Mouse (Mus musculus): ENCODE data around the gene S1pr2. TPM values are rescaled to one million over a fixed set of nuclear protein-coding genes. Genes with fewer than 3 reads are reported as not detected.
A peak's percentile ranks its signal among the peaks of the same experiment; 100 is the strongest.
"Not testable (repeated sequence)": the region's sequence is repeated elsewhere in the genome, so short reads cannot be mapped to it uniquely, and the experiment has no call there.

The S1pr2 gene
- polyA plus RNA-seq (2012; rRNA removed), result 11.6 and 11.7 TPM in 2 replicates

DNA sequence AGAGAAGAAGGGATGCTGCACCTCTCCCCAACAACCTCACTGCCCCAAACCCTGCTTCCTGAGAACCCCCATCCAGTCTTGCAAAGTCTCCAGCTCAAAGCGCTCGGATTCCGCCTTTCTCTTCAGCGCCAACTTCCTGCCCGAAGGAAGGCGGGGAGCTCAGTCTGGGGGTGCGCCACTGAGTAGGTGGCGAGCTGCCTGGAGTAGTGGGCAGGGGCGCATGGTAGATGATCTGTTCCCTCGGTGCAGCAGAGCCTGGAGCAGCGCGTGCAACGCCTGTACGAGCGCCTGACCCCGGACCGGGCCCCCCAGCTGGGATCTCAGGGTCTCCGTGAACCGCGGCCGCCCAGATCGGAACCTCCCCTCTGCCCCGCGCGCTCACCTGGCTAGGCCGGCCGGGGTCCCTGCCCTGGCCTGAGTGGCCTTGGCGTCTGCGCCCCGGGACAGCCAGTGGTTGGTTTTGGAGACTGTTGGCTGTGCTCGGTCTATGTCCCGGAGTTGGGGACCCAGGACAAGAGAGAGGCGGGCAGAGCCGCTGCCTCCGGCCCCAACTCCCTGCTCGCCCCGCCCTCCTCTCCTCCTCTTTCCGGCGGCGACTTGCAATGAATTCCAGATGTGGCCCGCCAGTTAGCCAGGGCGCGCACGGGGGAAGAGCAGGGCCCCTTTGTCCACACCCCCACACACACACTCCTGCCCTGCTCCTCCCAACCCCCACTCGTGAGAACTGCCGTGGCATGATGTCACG lies at the start of gene S1pr2:
S1pr2 (minus strand) TSS at position 566 of the 745 bp plus-strand sequence.
- DNase-seq (ENCODE audit: low spot score), result peak; percentile 62

DNA sequence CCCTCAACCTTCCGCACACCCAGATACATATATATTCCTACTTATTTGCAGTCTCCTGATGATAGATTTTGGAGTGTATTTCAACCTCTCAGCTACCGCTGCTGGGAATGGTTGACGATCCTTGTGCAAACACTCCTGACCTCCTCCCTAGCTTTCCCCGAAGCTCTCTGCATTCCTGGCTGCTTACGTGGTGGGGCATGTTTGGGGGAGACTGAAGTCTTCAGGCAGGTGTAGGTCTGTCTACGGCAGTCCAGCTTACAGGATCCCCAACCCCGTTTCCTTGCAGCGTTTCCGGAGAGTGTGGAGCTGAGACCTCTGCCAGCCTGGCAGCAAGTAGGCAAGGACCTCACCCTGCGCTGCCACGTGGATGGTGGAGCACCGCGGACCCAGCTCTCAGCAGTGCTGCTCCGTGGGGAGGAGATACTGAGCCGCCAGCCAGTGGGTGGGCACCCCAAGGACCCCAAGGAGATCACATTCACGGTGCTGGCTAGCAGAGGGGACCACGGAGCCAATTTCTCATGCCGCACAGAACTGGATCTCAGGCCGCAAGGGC lies 48.8 kb upstream of the S1pr2 start:
- DNase-seq (ENCODE audit: low spot score), result no peak

DNA sequence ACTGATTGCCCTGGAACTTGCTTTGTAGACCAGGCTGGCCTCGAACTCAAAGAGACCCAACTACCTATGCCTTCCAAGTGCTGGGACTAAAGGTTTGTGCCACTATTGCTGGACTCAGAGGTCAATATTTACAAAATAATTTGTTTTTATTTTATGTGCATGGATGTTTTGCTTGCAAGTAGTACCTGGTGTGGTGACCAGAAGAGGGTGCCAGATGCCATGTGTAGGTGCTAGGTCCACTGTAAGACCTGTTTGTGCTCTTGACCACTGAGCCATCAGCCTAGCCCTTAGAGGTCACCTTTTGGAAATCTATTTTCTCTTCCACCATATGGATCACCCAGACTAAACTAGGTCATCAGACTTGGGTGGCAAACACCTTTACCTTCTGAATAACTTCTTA lies 46.1 kb upstream of the S1pr2 start:
- DNase-seq (ENCODE audit: low spot score), result no peak

DNA sequence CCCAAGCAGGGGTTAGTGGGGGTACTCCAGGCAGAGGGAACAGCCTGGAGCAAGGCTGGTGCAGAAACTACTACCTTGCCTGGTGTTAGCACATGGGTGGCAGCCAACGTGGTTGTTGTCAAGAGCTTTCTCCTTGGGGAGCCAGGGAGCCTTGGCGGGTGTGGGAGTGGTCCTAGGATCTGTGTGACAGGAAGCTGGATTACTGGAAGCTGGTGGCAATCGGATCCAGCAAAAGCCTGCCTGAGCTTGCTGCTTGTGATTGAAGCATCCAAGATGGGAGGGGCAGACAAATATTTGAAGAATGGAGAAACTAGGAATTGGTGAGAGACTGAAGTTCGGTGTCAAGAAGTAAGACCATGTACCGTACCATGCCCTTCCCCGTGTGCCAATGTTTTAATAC lies 45.7 kb upstream of the S1pr2 start:
- no peak for DNase-seq (ENCODE audit: low spot score)

DNA sequence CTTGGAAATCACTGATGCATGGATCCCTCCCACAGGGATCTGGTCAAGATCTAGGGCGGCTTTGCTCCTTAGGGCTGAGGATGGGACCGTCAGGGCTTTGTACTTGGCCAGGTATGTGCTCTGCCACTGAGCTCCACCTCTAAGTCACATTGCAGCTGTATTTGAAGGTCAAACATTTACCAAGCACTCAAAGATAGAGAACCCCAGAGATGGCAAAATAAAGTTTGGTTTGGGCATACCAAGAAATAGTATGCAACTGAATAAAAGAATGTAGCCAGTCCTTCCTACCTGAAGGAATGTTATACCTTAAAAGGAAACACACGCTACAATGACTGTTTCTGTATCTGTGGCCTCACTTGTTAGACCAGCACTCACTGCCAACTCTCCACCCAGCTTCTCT lies 44.8 kb upstream of the S1pr2 start:
- no peak for DNase-seq (ENCODE audit: low spot score)

DNA sequence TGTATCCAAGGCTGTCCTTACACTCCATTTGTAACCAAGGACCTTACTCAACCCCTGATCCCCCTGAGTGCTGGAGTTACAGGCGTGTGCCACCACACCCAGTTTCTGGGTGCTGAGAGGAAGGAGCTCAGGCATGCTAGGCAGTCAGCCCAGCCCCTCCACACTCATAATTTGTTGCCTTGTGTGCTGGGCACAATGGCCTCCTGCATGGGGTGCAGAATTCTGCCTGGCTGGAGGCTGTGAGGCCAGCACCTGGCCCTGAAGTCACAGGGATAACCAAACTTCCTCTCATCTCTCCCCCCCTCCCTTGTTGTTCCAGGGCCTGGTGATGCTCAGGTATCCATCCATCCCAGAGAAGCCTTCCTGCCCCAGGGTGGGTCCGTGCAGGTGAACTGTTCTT lies 42.0 kb upstream of the S1pr2 start:
- no peak for DNase-seq (ENCODE audit: low spot score)

DNA sequence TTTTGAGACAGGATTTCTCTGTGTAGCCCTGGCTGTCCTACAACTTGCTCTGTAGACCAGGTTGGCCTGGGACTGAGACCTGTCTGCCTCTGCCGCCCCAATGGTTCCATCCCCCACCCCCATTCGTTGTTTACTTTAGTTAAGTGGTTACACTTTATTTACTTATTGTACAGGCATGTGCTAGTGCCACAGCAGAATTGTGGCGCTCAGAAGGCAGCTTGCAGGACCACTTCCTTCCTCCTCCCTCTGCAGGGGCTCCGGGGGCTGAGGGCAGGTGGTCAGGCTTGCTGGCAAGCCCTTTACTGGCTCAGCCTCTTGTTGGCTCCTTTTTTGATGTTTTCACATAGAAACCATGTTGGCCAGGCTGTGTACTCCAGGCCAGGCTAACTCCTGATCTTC lies 40.6 kb upstream of the S1pr2 start:
- DNase-seq (ENCODE audit: low spot score), result no peak

DNA sequence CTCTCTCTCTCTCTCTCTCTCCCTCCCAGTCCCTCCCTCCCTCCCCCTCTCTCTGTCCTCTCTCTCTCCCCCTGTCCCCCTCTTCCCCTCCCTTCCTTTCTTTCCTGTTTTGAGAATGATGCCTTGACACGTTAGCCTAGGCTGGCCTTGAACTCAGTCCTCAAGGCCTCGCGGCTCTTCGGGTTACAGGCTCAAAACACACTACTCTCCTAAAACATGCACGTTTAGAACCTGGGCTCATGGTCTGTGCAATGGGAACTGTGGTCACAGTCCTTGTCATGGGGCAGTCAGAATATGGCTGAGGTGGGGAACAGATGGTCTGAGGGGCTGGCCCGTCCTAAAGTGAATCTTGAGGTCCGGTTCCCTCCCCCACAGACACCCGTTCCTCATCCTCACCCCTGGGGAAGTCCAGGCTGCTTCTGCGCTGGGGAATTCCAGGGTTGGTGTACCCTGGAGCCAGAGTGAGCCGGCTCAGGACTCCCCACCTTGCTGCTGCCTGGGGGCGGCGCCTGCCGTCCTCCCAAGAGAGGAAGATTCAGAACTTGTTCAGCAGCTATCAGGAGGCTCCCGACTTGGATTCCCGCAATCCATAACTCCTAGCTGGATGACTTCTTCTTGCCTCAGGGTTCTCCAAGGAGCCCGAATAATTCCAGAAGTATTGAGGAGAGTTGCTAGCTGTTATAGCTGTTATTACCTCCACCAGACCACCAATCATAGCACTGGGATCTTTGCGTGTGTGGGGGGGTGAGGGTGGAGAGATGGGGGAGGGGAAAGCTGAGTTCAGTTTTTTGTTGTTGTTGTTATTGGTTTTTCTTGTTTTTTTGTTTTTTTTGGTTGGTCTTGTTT lies 40.0 kb upstream of the S1pr2 start:
- no peak for DNase-seq (ENCODE audit: low spot score)

DNA sequence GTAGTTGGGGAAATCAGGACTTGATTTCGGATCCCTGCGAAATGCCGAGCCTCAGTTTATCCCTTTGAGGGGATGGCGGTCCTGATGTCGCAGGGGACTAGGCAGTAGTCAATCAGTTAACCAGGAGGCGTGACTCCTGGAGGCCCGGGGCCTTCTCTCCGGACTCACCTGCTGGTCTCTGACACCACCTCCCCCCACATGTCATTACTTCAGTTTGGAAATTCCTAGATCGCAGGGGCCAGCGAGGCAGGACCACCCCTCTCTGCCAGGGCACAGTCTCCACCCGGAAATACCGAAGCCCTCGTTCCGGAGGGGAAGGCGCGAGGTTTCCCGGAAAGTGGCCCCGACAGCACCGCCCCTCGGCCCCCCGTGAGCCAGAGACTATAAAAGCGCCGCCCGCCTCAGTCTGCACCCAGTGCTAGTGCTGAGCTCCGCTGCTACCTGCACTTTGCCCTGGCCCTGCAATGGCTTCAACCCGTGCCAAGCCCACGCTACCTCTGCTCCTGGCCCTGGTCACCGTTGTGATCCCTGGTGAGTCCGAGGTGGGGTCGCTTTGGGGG lies 39.1 kb upstream of the S1pr2 start, which contains the start of gene Icam1:
Icam1 (plus strand) TSS at position 415 of the 560 bp plus-strand sequence.
- no peak for DNase-seq (ENCODE audit: low spot score)

DNA sequence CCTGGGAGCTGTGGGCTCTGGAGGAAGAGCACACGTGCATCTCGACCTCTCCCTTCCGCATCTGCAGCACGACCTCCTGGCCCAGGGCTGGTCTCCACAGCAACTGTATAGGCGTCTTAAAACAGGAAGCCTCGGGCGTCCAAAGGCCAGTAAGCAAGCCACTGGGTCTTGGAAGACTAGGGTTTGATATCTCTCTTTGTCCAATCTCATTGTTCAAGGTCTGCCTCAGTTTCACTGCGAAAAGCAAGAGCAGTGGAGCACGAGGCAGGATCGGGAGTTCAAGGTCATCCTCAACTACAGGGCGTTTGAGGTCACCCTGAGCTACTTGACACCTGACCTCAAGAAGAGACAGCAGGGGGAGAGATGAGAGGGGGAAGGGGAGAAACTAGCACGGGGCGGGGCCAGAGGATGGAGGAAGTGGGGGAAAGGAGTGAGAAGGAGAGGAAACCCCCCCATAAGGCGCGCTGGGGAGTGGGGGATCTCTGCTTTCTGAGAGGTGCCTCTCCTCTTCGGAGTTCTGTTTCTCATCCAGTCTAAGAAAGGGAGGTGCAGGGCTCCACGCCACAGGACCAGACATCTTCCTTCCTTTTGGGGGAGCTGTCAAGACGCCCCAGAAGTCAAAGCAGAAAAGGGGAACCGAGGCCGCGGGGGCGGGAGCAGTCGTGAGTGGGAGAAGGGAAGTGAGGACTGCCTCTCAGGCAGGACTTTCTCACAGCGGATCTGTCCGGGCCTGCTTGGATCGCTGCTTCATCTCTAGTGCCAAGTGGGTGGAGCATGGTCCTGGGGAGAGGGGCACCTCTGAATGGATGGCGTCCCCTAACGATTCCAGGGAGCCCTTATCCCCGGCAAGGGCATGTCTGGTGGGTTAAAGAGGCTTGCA lies 38.4 kb upstream of the S1pr2 start:
- DNase-seq (ENCODE audit: low spot score), result no peak

DNA sequence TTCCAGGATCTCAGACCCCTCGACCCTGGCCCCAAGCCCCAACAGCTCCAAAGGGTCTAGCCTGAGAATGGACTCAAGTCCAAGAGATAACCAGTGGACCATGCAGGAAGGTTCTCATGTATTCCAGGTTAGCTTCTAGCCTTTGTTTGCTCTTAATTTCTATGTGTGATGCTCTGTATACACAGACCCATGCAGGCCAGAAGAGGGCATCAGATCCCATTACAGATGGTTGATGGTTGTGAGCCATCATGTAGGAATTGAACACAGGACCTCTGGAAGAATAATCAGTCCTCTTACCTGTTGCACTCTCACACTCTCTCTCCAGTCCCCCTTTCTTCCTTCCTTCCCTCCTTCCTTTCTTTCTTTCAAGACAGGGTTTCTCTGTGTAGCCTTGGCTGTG lies 35.8 kb upstream of the S1pr2 start:
- no peak for DNase-seq (ENCODE audit: low spot score)

DNA sequence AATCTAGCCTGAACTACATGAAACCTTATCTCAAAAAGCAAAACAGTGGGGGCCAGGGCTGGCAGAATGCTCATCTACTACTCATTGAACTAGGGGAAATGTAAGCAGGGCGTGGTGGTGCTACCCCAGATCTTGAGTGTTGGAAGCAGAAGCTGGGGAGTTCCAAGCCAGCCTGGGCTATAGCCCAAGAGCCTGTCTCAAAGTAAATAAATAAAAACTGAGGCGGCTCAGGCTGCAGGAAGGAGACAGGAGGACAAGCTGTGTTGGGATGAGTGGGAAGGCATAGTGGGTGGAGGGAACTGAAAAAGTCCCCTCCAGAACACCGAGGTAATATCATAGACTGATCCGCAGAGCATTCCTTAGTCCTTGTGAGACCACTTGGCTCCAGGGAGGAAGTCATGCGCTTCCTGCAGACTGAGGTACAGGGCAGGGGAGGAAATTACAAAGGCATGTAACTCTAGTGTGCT lies 35.3 kb upstream of the S1pr2 start:
- no peak for DNase-seq (ENCODE audit: low spot score)

DNA sequence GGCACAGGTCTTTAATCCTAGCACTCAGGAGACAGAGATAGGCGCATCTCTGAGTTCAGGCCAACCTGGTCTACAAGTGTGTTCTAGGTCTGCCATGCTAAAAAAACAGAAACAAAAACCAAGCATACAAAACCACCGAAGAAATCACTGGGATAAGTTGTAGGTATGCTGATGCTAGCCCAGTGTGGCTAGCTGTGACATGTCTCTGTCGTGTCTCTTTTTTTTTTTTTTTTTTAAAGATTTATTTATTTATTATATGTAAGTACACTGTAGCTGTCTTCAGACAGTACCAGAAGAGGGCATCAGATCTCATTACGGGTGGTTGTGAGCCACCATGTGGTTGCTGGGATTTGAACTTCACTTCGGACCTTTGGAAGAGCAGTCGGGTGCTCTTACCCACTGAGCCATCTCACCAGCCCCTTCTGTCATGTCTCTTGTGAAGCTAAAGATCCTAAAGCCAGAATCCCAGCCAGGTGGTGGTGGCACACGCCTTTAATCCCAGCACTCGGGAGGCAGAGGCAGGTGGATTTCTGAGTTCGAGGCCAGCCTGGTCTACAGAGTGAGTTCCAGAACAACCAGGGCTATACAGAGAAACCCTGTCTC lies 34.5 kb upstream of the S1pr2 start:
- DNase-seq (ENCODE audit: low spot score), result not testable (repeated sequence)

DNA sequence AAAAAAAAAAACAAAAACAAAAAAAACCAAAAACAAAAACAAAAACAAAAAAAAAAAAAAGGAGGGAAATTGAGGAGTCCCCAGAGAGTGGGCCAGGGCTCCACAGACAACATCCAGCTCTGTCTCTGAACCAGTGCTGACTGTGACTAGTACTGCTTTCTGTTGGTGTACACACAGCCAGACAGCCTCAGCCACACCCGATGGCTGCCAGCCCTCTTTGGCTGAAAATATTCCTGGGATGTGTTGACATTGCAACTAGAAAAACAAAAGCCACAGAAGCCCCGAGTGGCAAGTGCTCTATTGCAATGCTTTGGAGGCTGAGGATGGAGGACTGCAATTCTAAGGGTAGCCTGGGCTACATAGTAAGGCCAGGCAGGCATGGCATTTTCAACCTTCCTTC lies 33.8 kb upstream of the S1pr2 start:
- DNase-seq (ENCODE audit: low spot score), result no peak

DNA sequence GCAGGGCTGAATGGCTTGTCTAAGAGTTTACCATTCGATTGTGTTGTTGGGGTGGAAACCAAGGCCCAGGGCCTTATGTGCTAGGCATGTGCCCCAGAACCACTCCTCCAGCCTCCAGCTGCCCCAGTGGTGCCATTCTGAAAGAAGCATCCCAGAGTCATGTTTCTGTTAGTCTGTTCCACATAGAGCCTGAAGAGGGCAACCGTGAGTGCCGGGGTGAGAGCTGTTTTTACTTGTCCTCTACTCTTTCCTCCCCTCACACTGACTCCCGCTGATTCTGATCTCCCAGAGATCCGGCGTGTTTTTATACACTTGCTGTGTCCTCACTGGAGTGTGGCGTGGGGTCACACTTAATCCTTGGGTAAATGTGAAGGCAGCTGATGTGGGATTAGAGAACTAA lies 31.4 kb upstream of the S1pr2 start:
- no peak for DNase-seq (ENCODE audit: low spot score)

DNA sequence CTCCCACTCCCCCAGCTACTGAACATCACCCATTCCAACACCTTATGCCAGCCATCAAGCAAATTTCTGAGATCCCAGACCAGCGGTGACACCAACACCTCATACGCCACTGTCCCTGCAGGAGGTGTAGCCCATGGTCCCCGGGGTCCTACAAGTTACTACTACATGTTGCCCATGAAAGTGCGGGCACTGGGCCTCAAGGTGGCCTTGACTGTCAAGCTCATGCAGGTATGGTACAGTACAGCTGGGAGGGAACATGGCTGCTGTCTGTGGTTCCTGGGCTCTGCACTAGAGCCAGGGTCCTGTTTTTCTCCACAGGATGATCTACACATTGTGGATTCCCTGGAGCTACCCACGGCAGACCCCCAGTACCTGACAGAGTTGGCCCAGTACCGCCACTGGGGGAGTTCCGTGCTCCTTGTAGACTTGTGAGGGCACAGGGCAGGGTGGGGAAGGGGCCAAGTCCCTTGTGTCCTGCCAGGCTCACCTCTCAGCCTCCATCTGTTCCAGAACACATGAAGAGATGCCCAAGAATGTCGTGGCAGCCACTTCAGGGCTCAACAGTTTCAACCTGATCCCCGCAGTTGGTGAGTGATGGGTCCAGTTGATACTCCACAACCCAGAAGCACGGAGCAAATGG lies 30.9 kb upstream of the S1pr2 start:
- no peak for DNase-seq (ENCODE audit: low spot score)

DNA sequence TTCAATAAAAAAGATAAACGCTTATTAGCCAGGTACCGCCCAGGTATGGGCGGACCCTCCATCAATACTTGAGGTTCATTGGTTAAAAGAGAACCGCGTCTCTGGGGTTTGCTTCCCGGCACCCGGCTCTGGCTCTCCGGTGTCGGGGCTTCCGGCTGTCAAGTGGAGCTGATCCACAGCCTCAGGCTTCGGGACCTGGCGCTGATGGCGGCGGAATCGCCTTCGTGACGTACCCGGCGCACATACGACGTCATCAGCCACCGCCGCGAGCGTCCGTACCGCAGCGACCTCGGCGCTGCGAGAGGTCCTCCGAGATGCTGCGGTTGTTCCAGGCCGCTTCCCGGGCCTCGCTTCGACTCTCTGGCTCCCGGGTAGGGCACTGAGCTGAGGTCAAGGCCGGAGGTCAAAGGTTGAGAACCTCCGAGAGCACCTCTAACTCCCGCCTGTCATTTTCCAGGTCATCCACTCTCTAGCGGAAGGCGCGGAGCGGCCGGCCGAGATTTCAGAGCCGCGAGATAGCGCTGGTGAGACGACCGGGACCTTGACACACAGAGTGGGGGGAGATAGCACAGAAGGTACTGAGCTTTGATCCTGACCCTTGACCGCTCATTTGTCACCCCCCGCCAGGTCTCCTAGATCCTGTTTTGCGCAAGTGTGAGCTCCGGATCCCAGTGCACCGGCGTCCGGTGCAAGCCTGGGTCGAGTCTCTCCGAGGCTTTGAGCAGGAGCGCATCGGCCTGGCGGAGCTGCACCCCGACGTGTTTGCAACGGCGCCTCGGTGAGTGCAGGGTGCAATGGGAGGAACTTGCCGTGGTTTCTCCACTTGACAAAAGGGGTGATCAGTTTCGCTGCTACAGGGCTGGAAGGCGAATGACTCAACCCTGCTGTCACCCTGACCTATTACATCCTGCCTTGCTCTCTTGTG lies 26.3 kb upstream of the S1pr2 start, which contains the start of gene Mrpl4:
Mrpl4 (plus strand) TSS at position 112 of the 925 bp plus-strand sequence.
- DNase-seq (ENCODE audit: low spot score), result peak; percentile 76

DNA sequence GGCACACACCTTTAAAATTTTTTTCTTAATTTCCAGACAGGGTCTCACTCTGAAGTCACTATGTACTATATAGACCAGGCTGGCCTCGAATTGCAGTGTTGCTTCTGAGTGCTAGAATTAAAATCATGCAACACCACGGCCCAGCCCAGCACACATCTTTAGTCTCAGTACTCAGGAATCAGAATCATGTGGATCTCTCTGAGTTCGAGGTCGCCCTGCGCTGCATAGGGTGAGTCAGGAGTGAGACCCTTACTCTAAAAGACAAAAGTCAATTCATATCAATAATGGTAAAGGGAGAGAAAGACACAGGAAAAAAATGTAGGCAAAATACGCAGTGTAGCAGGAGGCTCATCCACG lies 25.7 kb upstream of the S1pr2 start:
- no peak for DNase-seq (ENCODE audit: low spot score)

DNA sequence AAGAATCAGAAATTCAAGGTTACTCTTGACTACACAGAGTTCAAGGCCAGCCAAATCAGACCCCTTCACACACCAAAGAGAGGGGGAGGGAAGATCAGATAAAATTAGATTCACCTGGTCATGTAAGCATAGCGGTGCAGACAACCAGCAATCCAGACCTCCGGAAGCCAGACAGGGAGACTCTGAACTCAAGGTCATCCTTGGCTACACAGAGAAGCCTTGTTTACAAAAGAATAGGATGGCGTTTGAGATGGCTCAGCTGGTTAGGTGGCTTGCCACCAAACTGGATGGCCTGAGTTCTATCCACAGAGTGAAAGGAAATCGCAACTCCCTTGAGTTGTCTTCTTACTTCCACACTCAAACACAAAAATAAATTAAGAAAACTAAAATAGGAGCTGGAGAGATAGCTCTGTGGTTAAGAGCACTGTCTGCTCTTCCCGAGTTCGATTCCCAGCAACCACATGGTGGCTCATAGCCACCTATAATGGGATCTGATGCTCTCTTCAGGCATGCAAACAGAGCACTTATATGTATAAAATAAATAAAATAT lies 25.1 kb upstream of the S1pr2 start:
- DNase-seq (ENCODE audit: low spot score), result no peak
